Mouse (Mus musculus): ENCODE measurements around the gene Rab3il1.

- TF ChIP-seq MYOD1 (IDR thresholded peaks at IDR 0.05; ENCODE audit: control insufficient read depth, insufficient read length, low read depth), result peak; percentile 8
- TF ChIP-seq CTCF (IDR thresholded peaks at IDR 0.05; ENCODE audit: control insufficient read depth, insufficient read depth, insufficient read length), result peak; percentile 54
- TF ChIP-seq MAX (IDR thresholded peaks at IDR 0.05), result no peak
- TF ChIP-seq FOSL1 (IDR thresholded peaks at IDR 0.05; ENCODE audit: insufficient read depth, low read length, poor library complexity, severe bottlenecking), result no peak
- no peak for TF ChIP-seq USF1 (IDR thresholded peaks at IDR 0.05; ENCODE audit: low read depth)
- no peak for TF ChIP-seq MYOG (IDR thresholded peaks at IDR 0.05; ENCODE audit: control insufficient read depth, extremely low read depth, insufficient read length)
- no peak for TF ChIP-seq CEBPB (IDR thresholded peaks at IDR 0.05; ENCODE audit: low read depth)
Measured at GRCm38 (mm10) chr19:10000330-10000729, 1.1 kb upstream of the Rab3il1 start.

All from C2C12 (cell line).